Mouse (Mus musculus) cortical plate, adult 2 months (tissue): Measurements from ENCODE around the gene Nomo1.

Experiments
- CTCF ChIP-seq: fragments of 200-500 bp; IDR thresholded peaks from 2 replicates; pipeline ENCODE4 v1.5.1; 2011; ENCODE audit warnings: mild to moderate bottlenecking, control low read depth, low read length; ENCODE audit not compliant: insufficient read depth; ENCODE audit errors: extremely low read depth
- POLR2A ChIP-seq: fragments of 200-500 bp; IDR thresholded peaks from 2 replicates; pipeline ENCODE4 v1.6.1; 2011; ENCODE audit warnings: mild to moderate bottlenecking, low read length, control low read depth; ENCODE audit not compliant: insufficient read depth; ENCODE audit errors: extremely low read depth

- TF ChIP-seq CTCF (no peak), POLR2A (no peak)
Observed at GRCm38 (mm10) chr7:46000577-46000976, 32.9 kb upstream of the Nomo1 start.
